Mouse (Mus musculus): ENCODE measurements around the gene Tmem159. TPM values are rescaled to one million over a fixed set of nuclear protein-coding genes. Genes with fewer than 3 reads are reported as not detected.

Tmem159 gene
- total RNA-seq, 2 experiments from 2014 or later: 6.1 to 12.8 TPM

DNA sequence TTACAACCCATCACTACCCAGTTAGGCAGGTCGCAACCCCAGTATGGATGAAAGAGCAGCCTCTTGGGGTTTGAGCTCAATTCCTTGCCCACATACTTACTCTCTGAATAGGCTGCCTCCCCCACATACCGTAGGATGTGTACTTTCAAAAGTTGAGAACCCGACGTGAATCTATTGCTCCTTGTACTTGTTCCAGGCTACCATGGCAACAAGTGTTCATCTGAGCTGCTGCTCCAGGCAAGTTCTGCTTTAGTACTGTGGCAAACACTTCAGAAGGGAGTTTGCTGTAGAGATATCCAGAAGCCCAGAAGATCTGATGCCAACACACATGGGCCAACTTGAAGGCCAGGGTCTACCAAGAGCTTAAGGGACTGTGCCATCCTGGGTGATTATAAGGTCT, 26.8 kb downstream of the Tmem159 start:
- ATAC-seq (replicated peaks; ENCODE audit: poor library complexity): no peak

- no peak for ATAC-seq (replicated peaks; ENCODE audit: poor library complexity)
These were observed 40.6 kb downstream of the Tmem159 start for GRCm38 (mm10) chr7:120142743-120143142.

DNA sequence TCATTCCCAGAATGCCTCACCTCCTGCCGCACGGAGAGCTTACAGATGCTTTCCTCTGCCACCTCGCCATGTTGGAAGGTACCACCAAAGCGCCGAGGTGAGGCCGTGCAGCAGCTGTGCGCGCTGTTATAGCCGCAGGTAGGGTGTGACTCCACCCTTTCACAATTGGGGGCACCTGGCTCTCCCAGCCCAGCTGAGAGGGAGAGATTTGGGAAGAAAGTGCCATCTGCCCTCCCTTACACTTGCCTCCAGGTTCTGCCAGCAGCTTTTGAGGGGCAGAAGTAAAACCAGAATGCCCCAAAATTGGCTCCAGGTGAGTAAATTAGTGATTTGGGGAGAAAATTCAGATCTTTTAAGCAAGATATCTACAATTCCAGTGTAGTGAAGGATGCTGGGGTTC, 43.0 kb downstream of the Tmem159 start, which contains the start of gene Zp2:
Gene Zp2 (minus strand): TSS at position 101 of the 400 bp plus-strand sequence.
- ATAC-seq (replicated peaks; ENCODE audit: poor library complexity): no peak

- peak; percentile 23; the same call in 1 of the 2 replicates for ATAC-seq (replicated peaks; ENCODE audit: poor library complexity)
These were observed 48.1 kb downstream of the Tmem159 start for GRCm38 (mm10) chr7:120150257-120150656.

- no peak for ATAC-seq (replicated peaks; ENCODE audit: poor library complexity)
These were observed 48.7 kb downstream of the Tmem159 start for GRCm38 (mm10) chr7:120150898-120151297.

GRCm38 (mm10) chr7:120156841-120157409, 54.8 kb downstream of the Tmem159 start:
- ATAC-seq (replicated peaks; ENCODE audit: poor library complexity): no peak

DNA sequence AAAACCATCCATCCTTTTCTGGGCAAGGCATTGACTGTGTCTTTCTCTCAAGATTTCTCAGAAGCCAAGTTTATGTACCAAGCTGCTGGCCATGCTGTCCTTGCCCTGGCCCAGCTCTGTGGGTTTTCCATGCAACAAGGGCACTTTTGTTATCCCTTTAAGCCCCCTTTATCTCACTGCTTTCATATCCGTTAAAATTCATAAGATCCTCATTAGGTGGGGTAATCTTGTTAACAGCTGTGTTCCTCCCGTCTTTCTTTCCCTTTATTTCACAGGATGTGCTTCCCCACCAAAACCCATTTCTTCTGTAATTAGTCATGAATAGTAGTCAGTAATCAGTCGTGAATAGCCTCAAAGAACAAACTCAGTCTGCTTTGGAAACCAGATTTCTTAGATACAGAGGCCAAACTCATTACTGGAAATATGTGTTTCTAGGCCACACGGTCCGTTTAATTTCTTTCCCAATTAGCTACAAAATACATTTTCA, 55.5 kb downstream of the Tmem159 start:
- ATAC-seq (replicated peaks; ENCODE audit: poor library complexity): no peak

DNA sequence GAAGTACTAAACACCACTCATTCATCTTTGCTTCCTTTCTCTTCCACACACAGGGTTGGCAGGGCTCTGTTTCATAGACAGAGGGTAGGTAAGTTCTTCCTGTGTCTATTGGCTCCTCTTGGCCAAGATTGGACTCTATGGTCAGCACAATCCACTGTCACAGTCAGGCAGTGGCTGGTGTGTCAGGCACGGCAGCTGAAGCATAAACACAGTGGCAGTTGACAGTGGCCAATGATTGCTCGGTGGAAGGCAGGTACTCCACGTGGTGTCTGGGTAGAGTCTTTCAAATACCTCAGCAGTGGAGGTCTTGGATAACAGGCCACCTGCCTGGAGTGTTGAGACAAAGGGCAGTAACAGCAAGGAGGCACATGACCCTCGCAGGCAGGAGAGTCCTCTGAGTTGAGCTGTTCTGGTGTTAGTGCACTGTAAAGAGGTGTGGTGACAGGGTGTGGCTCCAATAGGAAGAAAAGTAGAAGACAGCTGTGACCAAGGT, 56.0 kb downstream of the Tmem159 start:
- ATAC-seq (replicated peaks; ENCODE audit: poor library complexity): no peak

GRCm38 (mm10) chr7:120163581-120164251, 61.6 kb downstream of the Tmem159 start:
- no peak for ATAC-seq (replicated peaks; ENCODE audit: poor library complexity)

Other genes with a start within 250 kb of the Tmem159 start
- gene Lyrm1, start 206.5 kb upstream of the Tmem159 start, total RNA-seq (2015): 1.7 and 5.9 TPM in 2 replicates
- 3.1 and 3.9 TPM in 2 replicates for gene Lyrm1, start 206.5 kb upstream of the Tmem159 start, total RNA-seq (2017)
- gene Dcun1d3, start 206.1 kb upstream of the Tmem159 start, total RNA-seq (2015): 2.2 and 3.0 TPM in 2 replicates
- gene Dcun1d3, start 206.1 kb upstream of the Tmem159 start, total RNA-seq (2017): 2.3 and 5.4 TPM in 2 replicates
- not detected in 2 replicates for gene Dnah3, start 7.1 kb upstream of the Tmem159 start, total RNA-seq (2015)
- not detected in 2 replicates for gene Dnah3, start 7.1 kb upstream of the Tmem159 start, total RNA-seq (2017)
- gene Zp2, start 42.9 kb downstream of the Tmem159 start, total RNA-seq (2015): not detected in 2 replicates
- not detected in 2 replicates for gene Zp2, start 42.9 kb downstream of the Tmem159 start, total RNA-seq (2017)
- gene Anks4b, start 71.5 kb downstream of the Tmem159 start, total RNA-seq (2015): not detected in 2 replicates
- gene Anks4b, start 71.5 kb downstream of the Tmem159 start, total RNA-seq (2017): not detected in 2 replicates
- not detected in 2 replicates for gene Crym, start 99.8 kb downstream of the Tmem159 start, total RNA-seq (2015)
- not detected in 2 replicates for gene Crym, start 99.8 kb downstream of the Tmem159 start, total RNA-seq (2017)
- gene Abca14, start 101.6 kb downstream of the Tmem159 start, total RNA-seq (2015): not detected in 2 replicates
- gene Abca14, start 101.6 kb downstream of the Tmem159 start, total RNA-seq (2017): not detected in 2 replicates
- not detected in 2 replicates for gene Abca15, start 226.3 kb downstream of the Tmem159 start, total RNA-seq (2015)
- gene Abca15, start 226.3 kb downstream of the Tmem159 start, total RNA-seq (2017): not detected in 2 replicates